Mouse (Mus musculus): ENCODE results near the gene Mkln1. TPM values are rescaled to one million over a fixed set of nuclear protein-coding genes. Genes with fewer than 3 reads are reported as not detected.

Mkln1 gene
- polyA plus RNA-seq, 1 experiment = 40.7 TPM

DNA sequence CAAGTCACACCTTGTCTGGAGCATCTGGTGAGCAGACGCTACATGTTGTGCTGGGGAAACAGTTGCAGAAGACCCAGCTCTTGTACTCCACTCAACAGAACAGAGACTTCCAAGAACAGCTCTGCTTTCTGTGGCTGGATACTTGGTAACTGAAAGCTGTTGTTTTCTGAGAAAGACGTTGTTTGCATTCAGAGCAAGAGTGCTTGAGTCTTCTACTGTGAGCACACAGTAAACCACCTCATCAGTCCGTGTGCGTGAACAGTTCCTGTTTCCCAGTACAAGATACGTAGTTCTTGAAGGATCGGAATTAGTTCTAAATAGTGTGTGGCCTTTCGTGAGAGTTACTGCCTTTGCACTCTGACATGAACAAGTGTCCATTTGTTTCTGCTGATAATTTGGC, 91.4 kb downstream of the Mkln1 start:
- H3K27ac ChIP-seq (ENCODE audit: control insufficient read depth, insufficient read depth, low read depth, low read length) = no peak overlapping the region
- TF ChIP-seq CTCF (IDR thresholded peaks at IDR 0.05; ENCODE audit: control insufficient read depth, insufficient read depth, insufficient replicate concordance, low read depth, low read length) = no peak
- TF ChIP-seq POLR2A (IDR thresholded peaks at IDR 0.05; ENCODE audit: control insufficient read depth, low read depth, low read length) = no peak
- no peaks in the 10 kb centered on the region for H3K36me3 ChIP-seq (ENCODE audit: control insufficient read depth, insufficient read depth, low read length)
- no peak overlapping the region for H3K4me3 ChIP-seq (ENCODE audit: control insufficient read depth, low read depth, low read length)
- no peaks in the 10 kb centered on the region for H3K27me3 ChIP-seq (ENCODE audit: control insufficient read depth, insufficient read depth, low read length)
- H3K4me1 ChIP-seq (ENCODE audit: control insufficient read depth, insufficient read depth, low read length) = no peaks in the 10 kb centered on the region

DNA sequence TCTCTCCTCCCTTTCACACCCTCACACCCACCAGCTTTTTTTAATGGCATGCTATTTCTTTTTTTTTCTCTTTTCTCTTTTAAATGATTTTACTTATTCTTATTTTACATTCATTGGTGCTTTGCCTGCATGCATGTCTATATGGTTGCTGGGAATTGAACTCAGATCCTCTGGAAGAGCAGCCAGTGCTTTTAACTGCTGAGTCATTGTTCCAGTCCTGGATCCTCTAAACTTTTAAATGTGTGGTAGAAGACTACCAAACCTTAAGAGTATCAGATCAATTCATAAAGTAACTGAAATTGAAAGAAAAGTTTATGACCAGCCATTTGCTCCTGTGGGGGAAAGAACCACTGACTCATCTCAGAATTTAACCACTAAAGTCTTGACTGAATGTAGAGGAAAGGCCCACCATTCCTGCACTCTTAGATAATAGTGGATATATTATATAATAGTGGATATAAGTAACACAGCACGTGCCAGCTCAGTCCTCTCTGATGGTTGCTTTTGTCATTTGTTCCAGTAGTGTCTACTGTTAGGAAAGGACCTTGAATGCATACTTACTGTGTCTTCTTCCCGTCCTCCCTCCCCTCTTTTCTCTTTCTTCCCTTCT, 96.7 kb downstream of the Mkln1 start:
- TF ChIP-seq CTCF (IDR thresholded peaks at IDR 0.05; ENCODE audit: control insufficient read depth, insufficient read depth, insufficient replicate concordance, low read depth, low read length) (no peak), POLR2A (IDR thresholded peaks at IDR 0.05; ENCODE audit: control insufficient read depth, low read depth, low read length) (no peak)
- Histone ChIP-seq H3K4me1 (ENCODE audit: control insufficient read depth, insufficient read depth, low read length) (no peaks in the 10 kb centered on the region), H3K27ac (ENCODE audit: control insufficient read depth, insufficient read depth, low read depth, low read length) (no peak overlapping the region), H3K27me3 (ENCODE audit: control insufficient read depth, insufficient read depth, low read length) (no peaks in the 10 kb centered on the region), H3K36me3 (ENCODE audit: control insufficient read depth, insufficient read depth, low read length) (peaks cover 2% of the 10 kb centered on the region; the same call in 1 of the 2 replicates), H3K4me3 (ENCODE audit: control insufficient read depth, low read depth, low read length) (no peak overlapping the region)

DNA sequence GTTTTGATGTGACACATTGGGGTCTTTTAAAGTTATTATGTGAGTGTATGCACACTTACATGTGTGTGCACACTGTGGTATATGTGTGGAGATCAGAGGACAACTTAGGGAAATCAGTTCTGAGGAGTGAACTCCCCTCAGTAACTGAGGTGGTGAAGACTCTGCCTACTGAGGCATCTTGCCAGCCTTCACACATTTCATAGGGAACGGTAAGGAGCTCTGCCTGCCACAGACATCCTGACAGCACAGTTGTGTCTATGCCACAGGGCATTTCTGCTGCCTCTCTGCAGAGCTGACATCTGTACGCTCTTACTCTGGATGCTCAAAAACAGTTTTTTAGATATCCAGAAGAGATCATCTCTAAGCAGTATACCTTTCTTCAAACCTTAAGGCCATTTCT, 97.7 kb downstream of the Mkln1 start:
- no peak for TF ChIP-seq POLR2A (IDR thresholded peaks at IDR 0.05; ENCODE audit: control insufficient read depth, low read depth, low read length)
- no peak for TF ChIP-seq CTCF (IDR thresholded peaks at IDR 0.05; ENCODE audit: control insufficient read depth, insufficient read depth, insufficient replicate concordance, low read depth, low read length)
- no peak overlapping the region for H3K27ac ChIP-seq (ENCODE audit: control insufficient read depth, insufficient read depth, low read depth, low read length)
- no peak overlapping the region for H3K4me3 ChIP-seq (ENCODE audit: control insufficient read depth, low read depth, low read length)
- peaks cover 2% of the 10 kb centered on the region; the same call in 1 of the 2 replicates for H3K36me3 ChIP-seq (ENCODE audit: control insufficient read depth, insufficient read depth, low read length)
- no peaks in the 10 kb centered on the region for H3K4me1 ChIP-seq (ENCODE audit: control insufficient read depth, insufficient read depth, low read length)
- H3K27me3 ChIP-seq (ENCODE audit: control insufficient read depth, insufficient read depth, low read length) = no peaks in the 10 kb centered on the region

DNA sequence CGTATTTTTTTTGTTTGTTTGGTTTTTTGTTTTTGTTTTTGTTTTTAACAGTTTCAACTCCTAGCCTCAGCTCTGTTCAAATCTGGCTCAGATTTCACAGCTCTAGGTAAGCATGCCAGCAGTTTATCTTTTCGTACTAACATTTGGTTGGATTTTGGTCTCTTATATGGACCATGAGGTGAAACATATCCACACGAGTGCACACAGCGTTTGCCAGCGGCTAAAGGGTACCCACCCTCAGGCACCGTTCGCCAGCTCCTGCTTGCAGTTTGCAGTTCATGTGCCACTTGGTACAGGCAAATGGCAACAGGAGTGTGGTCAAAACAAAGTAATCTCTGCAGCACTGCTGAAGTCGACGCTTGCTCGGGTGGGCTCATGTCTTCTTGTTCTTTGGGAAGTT, 101.3 kb downstream of the Mkln1 start:
- Histone ChIP-seq H3K4me3 (ENCODE audit: control insufficient read depth, low read depth, low read length) (no peak overlapping the region), H3K4me1 (ENCODE audit: control insufficient read depth, insufficient read depth, low read length) (no peaks in the 10 kb centered on the region), H3K27ac (ENCODE audit: control insufficient read depth, insufficient read depth, low read depth, low read length) (no peak overlapping the region), H3K36me3 (ENCODE audit: control insufficient read depth, insufficient read depth, low read length) (peaks cover 2% of the 10 kb centered on the region; the same call in 1 of the 2 replicates), H3K27me3 (ENCODE audit: control insufficient read depth, insufficient read depth, low read length) (no peaks in the 10 kb centered on the region)
- TF ChIP-seq CTCF (IDR thresholded peaks at IDR 0.05; ENCODE audit: control insufficient read depth, insufficient read depth, insufficient replicate concordance, low read depth, low read length) (no peak), POLR2A (IDR thresholded peaks at IDR 0.05; ENCODE audit: control insufficient read depth, low read depth, low read length) (no peak)

- Histone ChIP-seq H3K4me3 (ENCODE audit: control insufficient read depth, low read depth, low read length) (no peak overlapping the region), H3K27me3 (ENCODE audit: control insufficient read depth, insufficient read depth, low read length) (no peaks in the 10 kb centered on the region), H3K4me1 (ENCODE audit: control insufficient read depth, insufficient read depth, low read length) (no peaks in the 10 kb centered on the region), H3K36me3 (ENCODE audit: control insufficient read depth, insufficient read depth, low read length) (peaks cover 2% of the 10 kb centered on the region; the same call in 1 of the 2 replicates), H3K27ac (ENCODE audit: control insufficient read depth, insufficient read depth, low read depth, low read length) (no peak overlapping the region)
- no peak for TF ChIP-seq CTCF (IDR thresholded peaks at IDR 0.05; ENCODE audit: control insufficient read depth, insufficient read depth, insufficient replicate concordance, low read depth, low read length)
- no peak for TF ChIP-seq POLR2A (IDR thresholded peaks at IDR 0.05; ENCODE audit: control insufficient read depth, low read depth, low read length)
These were observed 101.7 kb downstream of the Mkln1 start for GRCm38 (mm10) chr6:31500260-31500659.

DNA sequence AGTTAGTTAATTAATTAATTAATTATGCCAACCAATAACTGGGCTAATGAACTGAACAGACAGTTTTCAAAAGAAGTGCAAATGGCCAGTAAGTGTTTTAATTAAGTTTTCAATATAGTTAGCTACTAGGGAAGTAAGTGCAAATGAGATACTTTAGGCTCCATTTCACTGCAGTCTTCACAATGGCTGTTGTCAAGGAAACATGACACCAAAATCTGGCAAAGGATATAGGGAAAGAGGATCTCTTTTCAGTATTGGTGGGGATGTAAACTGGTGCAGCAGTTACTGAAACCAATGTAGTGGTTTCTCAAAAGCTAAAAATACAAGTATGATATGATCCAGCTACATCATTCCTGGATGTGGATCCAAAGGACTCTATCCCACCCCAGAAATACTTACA, 102.2 kb downstream of the Mkln1 start:
- peaks cover 2% of the 10 kb centered on the region; the same call in 1 of the 2 replicates for H3K36me3 ChIP-seq (ENCODE audit: control insufficient read depth, insufficient read depth, low read length)
- no peaks in the 10 kb centered on the region for H3K4me1 ChIP-seq (ENCODE audit: control insufficient read depth, insufficient read depth, low read length)
- H3K4me3 ChIP-seq (ENCODE audit: control insufficient read depth, low read depth, low read length) = no peak overlapping the region
- no peaks in the 10 kb centered on the region for H3K27me3 ChIP-seq (ENCODE audit: control insufficient read depth, insufficient read depth, low read length)
- no peak overlapping the region for H3K27ac ChIP-seq (ENCODE audit: control insufficient read depth, insufficient read depth, low read depth, low read length)
- no peak for TF ChIP-seq POLR2A (IDR thresholded peaks at IDR 0.05; ENCODE audit: control insufficient read depth, low read depth, low read length)
- TF ChIP-seq CTCF (IDR thresholded peaks at IDR 0.05; ENCODE audit: control insufficient read depth, insufficient read depth, insufficient replicate concordance, low read depth, low read length) = no peak

DNA sequence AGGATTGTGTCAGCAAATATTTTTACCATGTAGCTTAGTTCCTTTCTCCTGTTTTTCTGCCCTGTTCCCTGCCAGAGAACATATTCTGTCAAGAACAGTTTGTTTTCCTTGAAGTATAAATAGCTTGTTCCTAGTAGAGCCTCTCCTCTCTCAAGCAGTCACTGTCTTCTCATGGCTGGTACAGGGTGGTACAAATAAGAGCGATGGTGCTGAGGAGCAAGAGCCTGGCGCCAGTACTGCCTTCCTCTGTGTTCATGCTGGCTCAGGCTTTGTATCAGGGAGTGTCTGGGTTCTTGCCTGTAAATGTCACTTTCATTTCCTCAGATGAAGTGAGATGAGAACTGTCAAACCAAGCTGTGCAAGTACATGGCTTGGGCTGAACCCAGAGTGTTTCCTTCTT, 104.1 kb downstream of the Mkln1 start:
- Histone ChIP-seq H3K27me3 (ENCODE audit: control insufficient read depth, insufficient read depth, low read length) (no peaks in the 10 kb centered on the region), H3K36me3 (ENCODE audit: control insufficient read depth, insufficient read depth, low read length) (peaks cover 2% of the 10 kb centered on the region; the same call in 1 of the 2 replicates), H3K27ac (ENCODE audit: control insufficient read depth, insufficient read depth, low read depth, low read length) (no peak overlapping the region), H3K4me3 (ENCODE audit: control insufficient read depth, low read depth, low read length) (no peak overlapping the region), H3K4me1 (ENCODE audit: control insufficient read depth, insufficient read depth, low read length) (no peaks in the 10 kb centered on the region)
- no peak for TF ChIP-seq CTCF (IDR thresholded peaks at IDR 0.05; ENCODE audit: control insufficient read depth, insufficient read depth, insufficient replicate concordance, low read depth, low read length)
- no peak for TF ChIP-seq POLR2A (IDR thresholded peaks at IDR 0.05; ENCODE audit: control insufficient read depth, low read depth, low read length)

Measured in testis, adult 2 months (tissue).